Mouse (Mus musculus) hindbrain, embryonic 15.5 days (tissue): ENCODE measurements at regions not wholly inside any gene's neighbourhood (a gene's known extent, or its start where the extent isn't known, plus 50 kb on each side); places are given as distances from the start of the nearest gene placed in this dataset.

Source experiments
- ATAC-seq: fragments of 200-750 bp; cut with Nextera tagmentation; 2 replicates; pipeline ENCODE4 v1.8.0; 2017; ENCODE audit warnings: low read depth, moderate number of reproducible peaks, moderate TSS enrichment; ENCODE audit not compliant: low FRiP score
- H3K27ac ChIP-seq: fragments of 300-500 bp; sonication (generic); replicated peaks from 2 replicates; pipeline ENCODE4 v1.5.1; 2015; ENCODE audit warnings: mild to moderate bottlenecking, inconsistent platforms
- H3K27me3 ChIP-seq: fragments of 300-500 bp; sonication (generic); 2 replicates; pipeline ENCODE4 v1.6.1; 2015; ENCODE audit warnings: control low read depth, inconsistent platforms
- H3K36me3 ChIP-seq: fragments of 300-500 bp; sonication (generic); 2 replicates; pipeline ENCODE4 v1.6.1; 2015; ENCODE audit warnings: control low read depth, inconsistent platforms
- H3K4me1 ChIP-seq: fragments of 300-500 bp; sonication (generic); replicated peaks from 2 replicates; pipeline ENCODE4 v1.6.1; 2015; ENCODE audit warnings: control low read depth, inconsistent platforms
- H3K4me2 ChIP-seq: fragments of 300-500 bp; sonication (generic); 2 replicates; pipeline ENCODE4 v1.6.1; 2015; ENCODE audit warnings: moderate library complexity, mild to moderate bottlenecking, inconsistent platforms
- H3K4me3 ChIP-seq: fragments of 300-500 bp; sonication (generic); 2 replicates; pipeline ENCODE4 v1.5.1; 2015; ENCODE audit warnings: mild to moderate bottlenecking, inconsistent platforms
- H3K9ac ChIP-seq: fragments of 300-500 bp; sonication (generic); 2 replicates; pipeline ENCODE4 v1.6.1; 2015; ENCODE audit warnings: inconsistent platforms
- H3K9me3 ChIP-seq: fragments of 300-500 bp; sonication (generic); 2 replicates; pipeline ENCODE4 v1.6.1; 2016; ENCODE audit warnings: control low read depth, inconsistent platforms
- WGBS: fragments of 180-500 bp; shearing (Covaris S2); methylation state at CpG from one replicate; pipeline ENCODE4 v1.1.7; 2015; 5-methylcytosine and 5-hydroxymethylcytosine counted together

DNA sequence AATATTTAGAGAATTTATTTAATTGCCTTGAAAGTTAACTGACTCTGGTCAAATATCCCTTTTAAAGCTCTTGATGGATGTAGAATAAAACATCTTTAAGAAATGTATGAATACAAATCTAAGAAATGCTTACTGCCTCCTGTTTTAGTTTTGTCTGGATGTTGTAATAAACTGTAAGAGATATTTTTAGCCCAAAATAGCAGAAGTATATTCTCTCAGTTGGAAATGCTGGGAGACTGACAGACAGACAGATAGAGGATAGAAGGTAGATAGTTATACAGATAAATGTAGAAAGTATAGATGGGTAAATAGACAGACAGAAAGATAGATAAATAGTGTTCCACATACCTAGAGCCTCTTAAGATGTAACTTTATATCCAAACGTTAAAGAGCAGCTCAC is 379.5 kb downstream of the Frk start:
- H3K36me3 ChIP-seq, result no peaks in the 10 kb centered on the region
- H3K9me3 ChIP-seq, result no peaks in the 10 kb centered on the region
- H3K4me2 ChIP-seq, result no peak overlapping the region
- no peak overlapping the region for H3K4me3 ChIP-seq
- WGBS, result 69% methylated on average over 1 of the region's 1 CpGs
- no peaks in the 10 kb centered on the region for H3K27me3 ChIP-seq
- H3K9ac ChIP-seq, result no peak overlapping the region
- no peak overlapping the region for H3K27ac ChIP-seq
- H3K4me1 ChIP-seq, result no peaks in the 10 kb centered on the region
- no peak for ATAC-seq

DNA sequence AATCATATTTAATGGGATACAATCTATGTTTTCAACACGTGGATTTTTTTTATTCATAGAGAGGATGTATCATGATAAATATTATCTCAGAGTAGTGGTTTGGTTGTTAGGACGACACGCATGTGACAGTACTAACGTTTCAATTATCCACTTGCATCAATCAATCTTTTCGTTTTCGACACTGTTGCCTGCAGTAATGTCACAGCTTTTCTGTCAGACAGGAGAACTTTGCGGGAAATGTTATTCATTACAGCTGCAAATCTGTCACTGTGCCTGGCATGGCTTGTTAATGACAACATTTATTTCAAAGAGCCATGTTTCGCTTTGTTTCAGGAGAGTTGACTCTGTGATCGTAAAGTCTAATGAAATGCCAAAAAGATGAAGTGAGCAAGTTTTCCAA is 388.7 kb downstream of the Frk start:
- Histone ChIP-seq H3K36me3 (no peaks in the 10 kb centered on the region), H3K4me1 (no peaks in the 10 kb centered on the region), H3K27me3 (no peaks in the 10 kb centered on the region), H3K9ac (no peak overlapping the region), H3K4me3 (no peak overlapping the region), H3K9me3 (no peaks in the 10 kb centered on the region), H3K4me2 (0 out of 2 replicates have a peak overlapping the region, but pooled peaks have one; percentile 11), H3K27ac (no peak overlapping the region)
- peak; percentile 42; the same call in 1 of the 2 replicates for ATAC-seq
- WGBS, result 52% methylated on average over 9 of the region's 9 CpGs

GRCm38 (mm10) chr10:34878511-34878910 is 395.3 kb downstream of the Frk start:
- Histone ChIP-seq H3K9ac (no peak overlapping the region), H3K36me3 (no peaks in the 10 kb centered on the region), H3K4me3 (no peak overlapping the region), H3K27me3 (no peaks in the 10 kb centered on the region), H3K4me2 (no peak overlapping the region), H3K4me1 (no peaks in the 10 kb centered on the region), H3K9me3 (no peaks in the 10 kb centered on the region), H3K27ac (no peak overlapping the region)
- 75% methylated on average over 3 of the region's 3 CpGs for WGBS
- no peak for ATAC-seq

GRCm38 (mm10) chr10:34887601-34888000 is 404.4 kb downstream of the Frk start:
- H3K36me3 ChIP-seq, result no peaks in the 10 kb centered on the region
- no peak overlapping the region for H3K4me2 ChIP-seq
- no peaks in the 10 kb centered on the region for H3K9me3 ChIP-seq
- ATAC-seq, result no peak
- 50% methylated on average over 1 of the region's 1 CpGs for WGBS
- H3K4me1 ChIP-seq, result no peaks in the 10 kb centered on the region
- no peak overlapping the region for H3K4me3 ChIP-seq
- no peaks in the 10 kb centered on the region for H3K27me3 ChIP-seq
- H3K9ac ChIP-seq, result no peak overlapping the region
- H3K27ac ChIP-seq, result no peak overlapping the region

GRCm38 (mm10) chr10:34904274-34904673 is 421.1 kb downstream of the Frk start:
- no peak overlapping the region for H3K27ac ChIP-seq
- H3K9me3 ChIP-seq, result no peaks in the 10 kb centered on the region
- no peaks in the 10 kb centered on the region for H3K27me3 ChIP-seq
- 55% methylated on average over 5 of the region's 5 CpGs for WGBS
- no peak overlapping the region for H3K9ac ChIP-seq
- no peaks in the 10 kb centered on the region for H3K4me1 ChIP-seq
- H3K4me3 ChIP-seq, result no peak overlapping the region
- H3K4me2 ChIP-seq, result no peak overlapping the region
- H3K36me3 ChIP-seq, result no peaks in the 10 kb centered on the region
- peak; percentile 95 for ATAC-seq

DNA sequence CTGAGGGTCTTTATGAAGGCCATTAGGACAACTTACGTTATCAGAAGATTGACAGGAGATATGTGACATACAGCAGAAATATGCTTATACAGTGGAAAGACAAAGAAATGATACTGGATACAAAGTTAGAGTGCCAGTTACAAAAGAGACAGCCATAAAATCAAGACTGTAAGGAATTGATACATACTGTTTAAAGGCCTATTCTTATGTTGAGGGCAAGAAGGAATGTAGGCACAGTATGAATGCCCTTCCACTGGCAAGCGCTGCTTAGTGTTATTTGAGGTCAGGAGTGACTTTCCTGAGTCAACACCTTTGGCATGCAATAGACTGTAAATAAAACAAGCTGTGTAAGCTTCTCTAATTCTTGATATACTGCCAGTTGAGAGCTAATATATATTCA is 421.5 kb downstream of the Frk start:
- no peaks in the 10 kb centered on the region for H3K27me3 ChIP-seq
- 71% methylated on average over 2 of the region's 2 CpGs for WGBS
- no peak overlapping the region for H3K9ac ChIP-seq
- H3K27ac ChIP-seq, result no peak overlapping the region
- H3K9me3 ChIP-seq, result no peaks in the 10 kb centered on the region
- peak; percentile 62; the same call in 1 of the 2 replicates for ATAC-seq
- no peaks in the 10 kb centered on the region for H3K36me3 ChIP-seq
- H3K4me2 ChIP-seq, result no peak overlapping the region
- H3K4me1 ChIP-seq, result no peaks in the 10 kb centered on the region
- H3K4me3 ChIP-seq, result no peak overlapping the region

- ATAC-seq, result no peak
- no peak overlapping the region for H3K4me3 ChIP-seq
- H3K27ac ChIP-seq, result no peak overlapping the region
- no peaks in the 10 kb centered on the region for H3K27me3 ChIP-seq
- H3K9ac ChIP-seq, result no peak overlapping the region
- WGBS, result 61% methylated on average over 2 of the region's 2 CpGs
- no peak overlapping the region for H3K4me2 ChIP-seq
- H3K4me1 ChIP-seq, result no peaks in the 10 kb centered on the region
- H3K9me3 ChIP-seq, result no peaks in the 10 kb centered on the region
- no peaks in the 10 kb centered on the region for H3K36me3 ChIP-seq
These were observed 429.0 kb downstream of the Frk start for GRCm38 (mm10) chr10:34912153-34912723.
